Mouse (Mus musculus) R1 (cell line): ENCODE data around the gene Draxin.
"Not testable (repeated sequence)": the region's sequence is repeated elsewhere in the genome, so short reads cannot be mapped to it uniquely, and the experiment has no call there.

Source experiments
- DNase-seq: peaks from one replicate; pipeline ENCODE4 v3.0.0-alpha.2; 2018; ENCODE audit warnings: low read depth, low spot score

Draxin gene

GRCm38 (mm10) chr4:148130561-148131413 is at the start of gene Draxin:
Gene Draxin (minus strand): TSS chr4:148130698.
- peak; percentile 67 for DNase-seq

- no peak for DNase-seq
These were observed 47.2 kb upstream of the Draxin start for GRCm38 (mm10) chr4:148177716-148178115.

- DNase-seq: not testable (repeated sequence)
These were observed 46.1 kb upstream of the Draxin start for GRCm38 (mm10) chr4:148176603-148177002.

GRCm38 (mm10) chr4:148174495-148174862 is 44.0 kb upstream of the Draxin start:
- DNase-seq: no peak

GRCm38 (mm10) chr4:148173811-148174494 is 43.5 kb upstream of the Draxin start:
- peak; percentile 88 for DNase-seq

- DNase-seq: no peak
These were observed 40.8 kb upstream of the Draxin start for GRCm38 (mm10) chr4:148171261-148171660.

- peak; percentile 65 for DNase-seq
These were observed 40.3 kb upstream of the Draxin start for GRCm38 (mm10) chr4:148170842-148171241.

GRCm38 (mm10) chr4:148169586-148169985 is 39.1 kb upstream of the Draxin start:
- peak; percentile 94 for DNase-seq

GRCm38 (mm10) chr4:148168287-148168686 is 37.8 kb upstream of the Draxin start:
- DNase-seq: peak; percentile 79

- peak; percentile 82 for DNase-seq
These were observed 36.5 kb upstream of the Draxin start for GRCm38 (mm10) chr4:148166986-148167385.

- no peak for DNase-seq
These were observed 35.9 kb upstream of the Draxin start for GRCm38 (mm10) chr4:148166431-148166830.

GRCm38 (mm10) chr4:148165551-148165950 is 35.1 kb upstream of the Draxin start:
- DNase-seq: no peak

- DNase-seq: no peak
These were observed 34.0 kb upstream of the Draxin start for GRCm38 (mm10) chr4:148164461-148164860.

GRCm38 (mm10) chr4:148164002-148164439 is 33.5 kb upstream of the Draxin start:
- DNase-seq: peak; percentile 62

- DNase-seq: no peak
These were observed 30.2 kb upstream of the Draxin start, which contains the start of the genes Fbxo44 and Fbxo2 for GRCm38 (mm10) chr4:148160436-148161390. Gene Fbxo44 (minus strand): TSS chr4:148160482. Gene Fbxo2 (plus strand): TSS chr4:148160621.

- peak; percentile 99 for DNase-seq
These were observed 29.3 kb upstream of the Draxin start for GRCm38 (mm10) chr4:148159544-148160435.

- DNase-seq: peak; percentile 66
These were observed 28.2 kb upstream of the Draxin start for GRCm38 (mm10) chr4:148158436-148159348.

- DNase-seq: peak; percentile 76
These were observed 24.5 kb upstream of the Draxin start for GRCm38 (mm10) chr4:148154982-148155381.

- DNase-seq: peak; percentile 93
These were observed 23.5 kb upstream of the Draxin start for GRCm38 (mm10) chr4:148154006-148154405.
